Mouse (Mus musculus): ENCODE data around the gene Gli3.

Gli3 gene

GRCm38 (mm10) chr13:15707481-15707881, 244.4 kb downstream of the Gli3 start:
- no peak for DNase-seq (ENCODE audit: extremely low read depth, insufficient read length, low spot score)

DNA sequence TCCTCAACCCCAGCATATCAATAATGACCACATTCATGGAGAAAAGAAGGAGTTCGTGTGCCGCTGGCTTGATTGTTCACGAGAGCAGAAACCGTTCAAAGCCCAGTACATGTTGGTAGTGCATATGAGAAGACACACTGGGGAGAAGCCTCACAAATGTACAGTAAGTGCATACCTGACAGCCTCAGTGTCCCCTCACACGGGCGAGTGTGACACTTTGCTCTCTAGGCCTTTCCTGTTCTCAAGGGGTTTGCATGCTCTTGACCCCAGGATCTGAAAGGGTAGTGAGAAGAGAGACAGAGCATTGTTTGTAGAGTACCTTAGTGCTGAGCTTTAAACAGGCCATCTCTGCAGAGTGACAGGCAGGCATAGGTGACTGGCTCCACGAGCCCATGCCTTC, 250.5 kb downstream of the Gli3 start:
- no peak for DNase-seq (ENCODE audit: extremely low read depth, insufficient read length, low spot score)

DNA sequence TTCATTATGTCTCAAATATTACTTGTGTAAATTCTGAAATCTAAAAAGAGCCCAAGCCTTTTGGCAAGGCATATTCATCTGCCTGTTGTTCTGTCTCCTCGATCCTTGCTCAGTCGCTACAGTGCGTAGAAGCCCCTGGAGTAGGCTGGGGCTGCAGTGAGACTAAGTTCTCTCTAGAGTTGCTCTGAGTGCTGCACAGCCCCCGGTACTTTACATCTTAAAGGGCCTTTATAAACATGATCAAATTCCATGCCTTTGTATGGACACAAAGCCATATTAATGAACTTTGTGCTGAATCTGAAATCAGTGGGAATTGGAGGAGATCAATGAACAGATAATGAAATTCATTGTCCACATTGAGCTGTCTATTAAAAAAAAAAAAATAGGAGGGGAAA, 251.3 kb downstream of the Gli3 start:
- DNase-seq (ENCODE audit: extremely low read depth, insufficient read length, low spot score) = no peak

DNA sequence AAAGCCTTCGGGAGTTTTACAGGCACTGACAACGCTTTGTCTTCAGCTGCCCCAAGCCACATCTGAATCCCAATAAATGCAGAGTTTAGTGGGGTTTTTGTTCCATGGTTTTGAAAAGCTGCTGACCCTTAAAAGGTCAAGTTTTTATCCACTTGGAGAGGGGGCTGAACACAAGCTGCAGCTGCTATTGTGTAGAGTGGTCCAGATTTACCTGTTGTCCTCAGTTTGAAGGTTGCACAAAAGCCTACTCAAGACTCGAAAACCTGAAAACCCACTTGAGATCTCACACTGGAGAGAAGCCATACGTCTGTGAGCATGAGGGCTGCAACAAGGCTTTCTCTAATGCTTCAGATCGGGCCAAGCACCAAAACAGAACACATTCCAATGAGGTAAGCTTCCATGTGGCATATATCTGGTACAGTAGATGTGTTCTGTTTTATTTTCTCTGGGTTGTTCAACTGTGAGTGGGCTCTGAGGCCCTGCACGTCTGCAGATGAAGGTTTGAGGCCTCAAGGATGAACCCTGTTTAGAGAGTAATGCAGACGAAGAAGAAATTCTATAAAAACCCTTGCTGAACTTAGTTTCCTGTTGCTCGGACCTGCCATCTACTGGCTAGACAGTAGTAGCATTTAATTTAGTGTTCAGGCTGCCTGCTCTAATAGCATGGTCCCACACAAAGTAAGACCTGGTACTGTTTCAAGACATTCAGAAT, 251.8 kb downstream of the Gli3 start:
- peak; percentile 13 for DNase-seq (ENCODE audit: extremely low read depth, insufficient read length, low spot score)

DNA sequence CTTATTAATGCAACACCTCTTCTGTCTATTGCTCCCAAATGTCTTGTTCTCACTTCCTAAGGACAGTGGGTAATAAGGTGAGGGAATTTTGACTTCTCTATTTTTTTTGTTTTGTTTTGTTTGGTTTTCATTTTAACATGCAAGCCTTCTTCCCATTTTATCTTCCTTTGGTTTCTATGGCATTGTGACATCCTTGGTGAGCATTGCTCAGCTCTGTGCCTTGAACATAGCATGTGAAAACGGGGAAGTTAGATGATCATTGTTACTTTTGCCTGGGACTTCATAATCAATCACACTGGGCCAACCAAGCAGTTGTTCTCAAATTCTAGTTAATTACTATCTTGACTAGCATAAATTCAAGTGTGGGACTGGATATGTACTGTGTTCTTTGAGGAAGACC, 258.4 kb downstream of the Gli3 start:
- no peak for DNase-seq (ENCODE audit: extremely low read depth, insufficient read length, low spot score)

DNA sequence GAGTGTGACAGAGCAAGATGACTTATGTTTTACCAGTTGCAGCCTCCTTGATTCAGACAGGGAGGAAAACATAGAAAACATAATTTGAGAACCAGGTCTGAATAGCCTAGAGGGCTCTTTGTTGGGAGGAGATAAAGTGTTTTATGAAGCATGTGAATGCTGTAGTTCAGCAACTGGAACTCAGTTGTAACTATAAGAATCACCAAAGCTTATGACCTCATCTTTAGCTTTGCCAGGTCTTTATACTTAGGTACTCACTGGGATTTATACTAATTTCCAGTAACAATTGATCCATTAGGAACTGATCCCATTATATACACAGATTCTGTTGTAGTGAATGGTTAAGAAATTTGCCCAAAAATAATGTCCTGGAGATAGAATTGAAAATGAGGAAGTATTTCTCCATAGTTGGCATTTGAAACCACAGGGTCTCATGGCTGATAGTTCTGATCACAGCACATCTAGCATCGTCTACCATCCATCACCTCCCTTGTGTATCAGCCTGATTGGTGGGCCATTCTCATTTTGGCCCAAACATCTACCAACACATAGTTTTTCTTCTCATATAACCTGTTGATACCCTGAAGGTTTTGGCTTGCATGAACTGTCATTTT, 259.8 kb downstream of the Gli3 start:
- no peak for DNase-seq (ENCODE audit: extremely low read depth, insufficient read length, low spot score)

GRCm38 (mm10) chr13:15724723-15725122, 261.7 kb downstream of the Gli3 start:
- DNase-seq (ENCODE audit: extremely low read depth, insufficient read length, low spot score) = no peak

GRCm38 (mm10) chr13:15741771-15742170, 278.7 kb downstream of the Gli3 start:
- DNase-seq (ENCODE audit: extremely low read depth, insufficient read length, low spot score) = peak; percentile 78

- no peak for DNase-seq (ENCODE audit: extremely low read depth, insufficient read length, low spot score)
Measured at GRCm38 (mm10) chr13:15742308-15742707, 279.3 kb downstream of the Gli3 start.

GRCm38 (mm10) chr13:15742777-15743176, 279.7 kb downstream of the Gli3 start:
- no peak for DNase-seq (ENCODE audit: extremely low read depth, insufficient read length, low spot score)

DNA sequence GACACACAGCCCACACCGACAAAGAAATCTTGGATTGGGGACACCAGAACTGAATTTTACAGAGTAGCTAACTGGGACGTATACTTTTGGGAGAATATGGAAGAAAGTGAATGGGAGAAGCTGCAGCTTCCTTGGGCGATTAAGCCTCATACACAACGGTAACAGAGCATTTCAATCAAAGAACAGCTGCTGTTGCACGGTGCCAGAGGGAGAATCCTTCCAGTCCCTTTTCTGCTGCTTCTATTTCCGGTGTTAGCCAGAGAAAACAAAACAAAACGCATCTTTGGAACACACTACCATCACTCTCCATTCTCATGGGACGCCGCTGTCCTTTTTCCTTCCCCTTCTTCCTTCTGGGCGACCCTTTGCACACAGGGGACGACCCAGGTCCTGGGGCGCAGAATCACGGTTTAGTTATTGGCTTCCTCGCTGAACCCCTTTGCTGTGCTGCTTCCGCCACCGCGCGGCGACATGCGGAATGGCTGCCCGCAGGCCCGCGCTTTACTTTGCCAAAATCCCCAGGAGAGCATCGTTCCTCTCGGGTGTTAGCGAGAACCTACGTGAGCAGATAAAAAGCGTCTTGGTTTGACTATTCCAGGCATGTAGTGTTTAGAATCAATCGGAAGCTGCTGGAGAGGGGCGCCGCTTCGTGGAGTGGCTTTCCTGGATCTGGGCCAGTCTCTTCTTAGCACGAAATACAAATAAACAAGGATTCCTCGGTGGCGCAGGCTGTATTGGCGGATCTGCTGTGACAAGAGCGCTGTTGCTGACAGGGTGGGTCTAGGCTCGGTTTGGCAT, 296.0 kb downstream of the Gli3 start:
- peak; percentile 83 for DNase-seq (ENCODE audit: extremely low read depth, insufficient read length, low spot score)

DNA sequence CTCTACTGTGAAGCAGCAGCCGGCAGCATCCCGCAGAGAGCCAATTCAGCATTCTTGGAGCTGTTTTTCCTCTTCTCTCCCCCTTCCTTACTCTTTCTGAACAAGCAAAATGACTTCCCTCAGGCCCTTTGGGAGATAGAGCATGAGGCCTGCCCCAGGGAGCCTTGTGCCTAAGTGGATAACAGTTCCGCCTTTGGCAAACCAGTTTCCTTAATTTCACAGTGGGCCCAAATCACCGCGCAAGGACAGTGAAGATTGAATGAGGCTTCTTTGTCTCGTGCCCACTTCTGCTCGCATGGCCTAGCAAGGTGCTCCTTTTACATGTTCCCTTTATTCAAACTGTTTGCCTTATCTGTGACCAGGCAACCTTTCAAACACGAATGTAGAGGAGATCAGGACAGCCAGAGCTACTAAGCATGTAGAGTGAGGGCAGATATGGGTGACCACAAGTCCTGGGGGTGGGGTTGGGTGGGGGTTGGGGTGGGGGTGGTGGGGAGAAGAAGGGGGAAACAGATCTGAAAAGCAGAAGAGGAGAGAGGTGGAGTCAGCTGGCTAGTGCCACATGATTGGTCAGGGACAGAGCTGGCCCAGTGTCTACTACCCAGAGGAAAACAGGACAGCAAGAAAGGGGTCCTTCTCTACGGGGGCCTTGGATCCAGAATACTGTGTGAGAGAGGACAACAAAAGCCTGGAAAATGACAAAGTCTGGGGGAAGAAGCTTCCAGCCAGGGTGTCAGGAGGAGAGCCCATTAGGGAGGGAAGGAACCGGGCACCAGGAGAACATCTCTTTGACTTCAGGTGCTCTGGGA, 296.8 kb downstream of the Gli3 start:
- no peak for DNase-seq (ENCODE audit: extremely low read depth, insufficient read length, low spot score)

DNA sequence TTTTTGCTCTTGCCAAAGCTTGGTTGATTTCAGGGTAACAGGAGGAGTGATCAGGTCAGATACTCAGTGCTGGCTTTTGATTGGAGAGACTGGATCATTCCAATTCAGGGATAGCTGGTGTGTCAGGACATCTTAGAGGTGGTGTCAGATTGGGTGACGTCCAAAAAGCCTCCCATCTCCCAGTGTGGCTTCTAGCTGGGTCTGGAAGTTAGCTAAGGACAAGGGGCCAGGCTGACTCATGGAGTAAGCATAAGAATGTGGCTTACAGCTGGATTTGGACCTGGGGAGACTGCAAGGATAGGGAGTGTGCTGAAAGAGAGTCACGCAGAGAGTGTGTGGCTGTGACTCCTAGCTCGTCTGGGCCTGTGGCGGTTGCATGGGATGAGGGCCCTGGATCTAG, 299.3 kb downstream of the Gli3 start:
- peak; percentile 49 for DNase-seq (ENCODE audit: extremely low read depth, insufficient read length, low spot score)

- no peak for DNase-seq (ENCODE audit: extremely low read depth, insufficient read length, low spot score)
Measured at GRCm38 (mm10) chr13:15762901-15763417, 299.9 kb downstream of the Gli3 start.

- no peak for DNase-seq (ENCODE audit: extremely low read depth, insufficient read length, low spot score)
Measured at GRCm38 (mm10) chr13:15777624-15778023, 314.6 kb downstream of the Gli3 start.

Measured in 3134 (cell line).